Comparison of ENCODE assay signal across 20 mouse cellular contexts in genomic region chr19:44858671-44859070, GRCm38 (mm10).
"Had no signal": no experiment of that assay in that cellular context is flagged by ENCODE, and none has a peak within 500 bp of the region (broad histone marks: within the 10 kb centered on the region; RNA-seq: fewer than 3 reads in every experiment).

No protein-coding gene starts in this region.

- H3K4me3 ChIP-seq: intestine, embryonic 15.5 days; limb, embryonic 12.5 days; limb, embryonic 15.5 days; liver, embryonic 13.5 days; neural tube, embryonic 12.5 days; neural tube, embryonic 15.5 days had no signal

- H3K9me3 ChIP-seq: intestine, embryonic 15.5 days; liver, embryonic 13.5 days; neural tube, embryonic 12.5 days; neural tube, embryonic 15.5 days had no signal

- H3K4me1 ChIP-seq: intestine, embryonic 15.5 days; limb, embryonic 12.5 days; limb, embryonic 15.5 days; liver, embryonic 13.5 days; neural tube, embryonic 12.5 days; neural tube, embryonic 15.5 days had no signal

- ATAC-seq: intestine, embryonic 15.5 days had no signal

- H3K9ac ChIP-seq: intestine, embryonic 15.5 days; limb, embryonic 12.5 days; limb, embryonic 15.5 days; liver, embryonic 13.5 days; neural tube, embryonic 12.5 days; neural tube, embryonic 15.5 days had no signal

- DNase-seq: left cerebral cortex, postnatal 4 days; liver, embryonic 13.5 days; lung, adult 2 months; lung, postnatal 14 days; lung, postnatal 4 days; midbrain, embryonic 14.5 days; right cerebral cortex, adult 18-20 months; right cerebral cortex, postnatal 14 days; right cerebral cortex, postnatal 4 days; thymus, adult 2 months; thymus, postnatal 14 days; thymus, postnatal 4 days had no signal

- H3K4me2 ChIP-seq: intestine, embryonic 15.5 days; limb, embryonic 12.5 days; limb, embryonic 15.5 days; liver, embryonic 13.5 days; midbrain, embryonic 11.5 days; neural tube, embryonic 12.5 days; neural tube, embryonic 15.5 days had no signal

- H3K27ac ChIP-seq: intestine, embryonic 15.5 days; kidney, postnatal 0 days; limb, embryonic 12.5 days; limb, embryonic 15.5 days; liver, embryonic 13.5 days; neural tube, embryonic 12.5 days; neural tube, embryonic 15.5 days; stomach, postnatal 0 days had no signal

- H3K27me3 ChIP-seq: intestine, embryonic 15.5 days; liver, embryonic 13.5 days; neural tube, embryonic 12.5 days; neural tube, embryonic 15.5 days had no signal

- H3K36me3 ChIP-seq: intestine, embryonic 15.5 days; limb, embryonic 12.5 days; limb, embryonic 15.5 days; liver, embryonic 13.5 days; neural tube, embryonic 12.5 days; neural tube, embryonic 15.5 days had no signal
